Mouse (Mus musculus) forebrain, embryonic 15.5 days (tissue): ENCODE data around the gene Apbb2. TPM values are rescaled to one million over a fixed set of nuclear protein-coding genes. Genes with fewer than 3 reads are reported as not detected.
"Not testable (repeated sequence)": the region's sequence is repeated elsewhere in the genome, so short reads cannot be mapped to it uniquely, and the experiment has no call there.

Source experiments
- ATAC-seq: fragments of 200-750 bp; cut with Nextera tagmentation; replicated peaks from 2 replicates; pipeline ENCODE4 v1.8.0; 2017; ENCODE audit warnings: mild to moderate bottlenecking, moderate TSS enrichment, moderate library complexity
- H3K27ac ChIP-seq: fragments of 300-500 bp; sonication (generic); replicated peaks from 2 replicates; pipeline ENCODE4 v1.5.1; 2015; ENCODE audit warnings: mild to moderate bottlenecking, inconsistent platforms
- H3K27me3 ChIP-seq: fragments of 300-500 bp; sonication (generic); 2 replicates; pipeline ENCODE4 v1.6.1; 2015; ENCODE audit warnings: inconsistent platforms
- H3K36me3 ChIP-seq: fragments of 300-500 bp; sonication (generic); 2 replicates; pipeline ENCODE4 v1.6.1; 2015; ENCODE audit warnings: mild to moderate bottlenecking, inconsistent platforms
- H3K4me1 ChIP-seq: fragments of 300-500 bp; sonication (generic); 2 replicates; pipeline ENCODE4 v1.6.1; 2015; ENCODE audit warnings: inconsistent platforms
- H3K4me2 ChIP-seq: fragments of 300-500 bp; sonication (generic); replicated peaks from 2 replicates; pipeline ENCODE4 v1.6.1; 2015; ENCODE audit warnings: mild to moderate bottlenecking, inconsistent platforms
- H3K4me3 ChIP-seq: fragments of 300-500 bp; sonication (generic); 2 replicates; pipeline ENCODE4 v1.5.1; 2015; ENCODE audit warnings: mild to moderate bottlenecking, inconsistent platforms
- H3K9ac ChIP-seq: fragments of 300-500 bp; sonication (generic); replicated peaks from 2 replicates; pipeline ENCODE4 v1.6.1; 2015; ENCODE audit warnings: mild to moderate bottlenecking, inconsistent platforms
- H3K9me3 ChIP-seq: fragments of 300-500 bp; sonication (generic); 2 replicates; pipeline ENCODE4 v1.6.1; 2016; ENCODE audit warnings: inconsistent platforms
- WGBS: fragments of 180-500 bp; shearing (Covaris S2); methylation state at CpG from one replicate; pipeline ENCODE4 v1.1.7; 2015; ENCODE audit warnings: mixed read lengths; 5-methylcytosine and 5-hydroxymethylcytosine counted together
- polyA plus RNA-seq: library from polyadenylated mRNA; unstranded; fragments of >200 nt; fragmentation: Nextera tagmentation; extraction: Ambion mirVana; gene quantifications from 2 replicates; pipeline ENCODE4 v1.2.1, GENCODE M21; 2015

The Apbb2 gene
- polyA plus RNA-seq, 1 experiment from 2014 or later, result 85.8 TPM

DNA sequence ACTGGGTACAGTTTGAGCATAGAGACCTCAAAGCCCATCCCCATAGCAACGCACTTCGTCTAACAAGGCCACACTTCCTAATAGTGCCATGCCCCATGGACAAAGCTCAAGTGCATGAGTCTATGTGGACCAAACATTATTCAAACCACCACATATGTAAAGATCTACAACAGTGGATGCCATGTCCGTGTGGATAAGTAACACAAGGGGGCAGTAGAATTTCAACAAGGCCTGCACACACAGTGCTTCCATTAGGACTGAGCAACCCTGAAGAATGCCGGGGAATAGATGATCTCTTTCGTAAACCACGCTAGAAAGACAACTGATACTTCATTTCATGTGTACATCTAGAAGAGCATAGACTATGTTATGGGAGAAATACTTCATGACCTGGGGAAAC lies 337.8 kb downstream of the Apbb2 start:
- Histone ChIP-seq H3K36me3 (no peaks in the 10 kb centered on the region), H3K4me3 (no peak overlapping the region), H3K4me2 (no peak overlapping the region), H3K9me3 (no peaks in the 10 kb centered on the region), H3K27me3 (no peaks in the 10 kb centered on the region), H3K9ac (no peak overlapping the region), H3K27ac (no peak overlapping the region), H3K4me1 (no peaks in the 10 kb centered on the region)
- 82% methylated on average over 6 of the region's 6 CpGs for WGBS
- ATAC-seq, result no peak

DNA sequence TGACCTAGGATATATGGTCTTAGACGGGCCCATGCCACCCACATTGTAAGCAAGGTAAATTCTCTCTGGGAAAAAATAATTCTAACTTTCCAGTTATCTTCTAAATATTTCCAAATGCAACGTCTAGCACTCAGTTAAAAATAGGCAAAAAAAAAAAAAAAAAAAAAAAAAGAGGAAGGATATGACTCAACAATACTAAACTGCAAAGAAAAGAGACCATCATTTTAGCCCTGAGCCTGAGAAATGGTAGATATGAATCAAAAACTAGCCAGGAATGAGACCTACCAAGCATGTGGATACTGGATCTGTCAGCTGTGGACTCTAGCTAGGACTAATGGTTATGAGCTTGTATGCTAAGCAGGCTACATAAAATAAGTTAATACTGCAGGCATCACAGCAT lies 338.9 kb downstream of the Apbb2 start:
- Histone ChIP-seq H3K27me3 (no peaks in the 10 kb centered on the region), H3K9me3 (no peaks in the 10 kb centered on the region), H3K4me3 (no peak overlapping the region), H3K36me3 (no peaks in the 10 kb centered on the region), H3K4me2 (no peak overlapping the region), H3K27ac (no peak overlapping the region), H3K9ac (no peak overlapping the region), H3K4me1 (no peaks in the 10 kb centered on the region)
- 83% methylated on average over 2 of the region's 2 CpGs for WGBS
- ATAC-seq, result no peak

DNA sequence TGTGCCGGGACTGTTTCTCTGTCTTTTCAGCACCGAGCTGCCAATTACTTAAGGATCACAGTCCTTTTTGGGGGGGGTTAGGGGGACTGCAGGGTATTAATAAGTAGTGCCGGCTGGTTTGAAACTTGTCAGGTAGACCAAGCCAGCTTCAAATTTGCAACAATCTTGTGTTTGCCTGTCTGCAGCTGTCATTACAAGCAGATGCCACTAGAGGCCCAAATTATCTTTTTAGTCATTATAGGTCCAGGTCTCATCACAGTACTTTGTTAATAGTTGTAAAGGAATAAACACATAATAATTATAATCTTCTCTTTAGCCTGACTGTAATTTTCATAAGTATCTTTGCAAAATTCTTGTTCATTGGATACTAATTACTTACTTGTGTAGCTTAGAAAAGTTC lies 344.2 kb downstream of the Apbb2 start:
- Histone ChIP-seq H3K36me3 (no peaks in the 10 kb centered on the region), H3K27ac (no peak overlapping the region), H3K4me3 (no peak overlapping the region), H3K9me3 (no peaks in the 10 kb centered on the region), H3K4me1 (no peaks in the 10 kb centered on the region), H3K9ac (no peak overlapping the region), H3K4me2 (no peak overlapping the region), H3K27me3 (no peaks in the 10 kb centered on the region)
- 52% methylated on average over 3 of the region's 3 CpGs for WGBS
- no peak for ATAC-seq

DNA sequence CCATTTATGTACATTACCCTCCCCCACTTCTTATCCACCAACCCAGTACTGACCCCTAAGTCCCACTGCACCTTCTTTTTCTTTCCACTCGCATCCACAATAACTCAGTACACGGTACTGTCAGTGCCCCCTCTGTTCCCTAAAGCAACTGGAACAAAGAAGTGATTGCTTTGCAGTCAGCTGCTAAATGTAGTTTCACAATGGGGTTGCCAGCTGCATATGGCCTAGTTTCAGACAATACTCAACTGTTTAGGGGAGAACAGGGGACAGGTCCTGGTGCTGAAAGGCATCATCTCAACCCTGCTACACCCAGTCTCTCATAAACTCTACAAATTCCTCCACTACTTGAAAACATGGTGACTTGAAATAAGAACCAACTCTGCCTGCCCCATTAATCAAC lies 347.4 kb downstream of the Apbb2 start:
- Histone ChIP-seq H3K27me3 (no peaks in the 10 kb centered on the region), H3K4me3 (no peak overlapping the region), H3K9me3 (no peaks in the 10 kb centered on the region), H3K4me2 (no peak overlapping the region), H3K9ac (no peak overlapping the region), H3K27ac (no peak overlapping the region), H3K4me1 (no peaks in the 10 kb centered on the region), H3K36me3 (no peaks in the 10 kb centered on the region)
- 63% methylated on average over 2 of the region's 2 CpGs for WGBS
- no peak for ATAC-seq

DNA sequence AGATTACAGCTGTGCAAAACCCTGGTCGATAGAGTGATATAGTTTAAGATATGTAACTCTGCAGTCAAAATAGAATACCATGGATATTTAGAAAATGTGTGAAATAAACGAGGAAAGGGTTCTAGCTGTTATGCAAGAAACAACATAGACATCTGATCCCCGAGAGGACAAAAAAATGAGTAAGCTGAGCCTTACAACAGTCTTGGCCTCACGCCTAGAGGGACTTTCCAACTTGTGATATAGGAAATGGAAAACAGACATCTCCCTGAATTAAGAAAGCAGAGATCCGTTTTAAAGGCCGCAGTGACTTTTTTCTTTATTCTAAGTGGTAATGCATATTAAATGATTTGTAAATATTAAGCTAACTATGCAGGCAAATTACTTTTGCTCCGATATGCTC lies 349.0 kb downstream of the Apbb2 start:
- Histone ChIP-seq H3K4me3 (no peak overlapping the region), H3K4me2 (no peak overlapping the region), H3K4me1 (no peaks in the 10 kb centered on the region), H3K27ac (no peak overlapping the region), H3K36me3 (no peaks in the 10 kb centered on the region), H3K9ac (no peak overlapping the region), H3K27me3 (no peaks in the 10 kb centered on the region), H3K9me3 (no peaks in the 10 kb centered on the region)
- 85% methylated on average over 7 of the region's 7 CpGs for WGBS
- no peak for ATAC-seq

DNA sequence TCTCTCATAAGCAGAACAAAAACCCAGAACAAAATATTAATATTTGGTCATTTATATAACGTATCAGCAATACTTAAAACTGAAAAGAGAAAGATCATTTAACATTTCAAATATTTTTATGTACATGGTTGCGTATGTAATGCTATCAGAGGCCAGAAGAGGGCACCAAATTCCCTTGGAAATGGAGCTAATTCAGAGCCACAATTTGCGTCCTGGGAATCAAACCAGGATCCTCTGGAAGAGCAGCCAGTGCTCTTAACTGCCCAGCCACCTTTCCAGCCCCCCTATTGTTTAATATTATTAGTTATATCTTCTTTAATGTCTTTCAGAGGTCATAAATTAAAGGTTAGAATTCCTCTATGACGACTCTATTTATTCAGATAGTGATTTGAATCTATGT lies 355.2 kb downstream of the Apbb2 start:
- H3K27me3 ChIP-seq, result no peaks in the 10 kb centered on the region
- H3K36me3 ChIP-seq, result no peaks in the 10 kb centered on the region
- no peak overlapping the region for H3K4me2 ChIP-seq
- H3K4me3 ChIP-seq, result no peak overlapping the region
- peaks cover 3% of the 10 kb centered on the region; the same call in 1 of the 2 replicates for H3K4me1 ChIP-seq
- no peak overlapping the region for H3K9ac ChIP-seq
- H3K27ac ChIP-seq, result no peak overlapping the region
- no peaks in the 10 kb centered on the region for H3K9me3 ChIP-seq
- no peak for ATAC-seq
- WGBS, result 36% methylated on average over 4 of the region's 4 CpGs

DNA sequence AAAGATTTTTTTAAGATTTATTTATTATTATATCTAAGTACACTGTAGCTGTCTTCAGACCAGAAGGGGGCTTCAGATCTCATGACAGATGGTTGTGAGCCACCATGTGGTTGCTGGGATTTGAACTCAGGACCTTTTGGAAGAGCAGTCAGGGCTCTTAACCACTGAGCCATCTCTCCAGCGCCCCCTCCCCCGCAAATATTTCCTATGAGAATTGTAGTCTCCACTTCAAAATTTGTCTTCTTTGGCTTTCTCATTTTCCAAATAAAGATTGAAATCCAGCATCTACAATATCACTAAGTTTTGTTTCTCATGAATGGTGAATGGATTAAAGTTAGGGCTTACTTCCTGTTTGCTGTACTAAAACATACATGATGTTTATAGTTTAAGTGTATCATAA lies 356.1 kb downstream of the Apbb2 start:
- ATAC-seq, result no peak
- H3K4me2 ChIP-seq, result no peak overlapping the region

DNA sequence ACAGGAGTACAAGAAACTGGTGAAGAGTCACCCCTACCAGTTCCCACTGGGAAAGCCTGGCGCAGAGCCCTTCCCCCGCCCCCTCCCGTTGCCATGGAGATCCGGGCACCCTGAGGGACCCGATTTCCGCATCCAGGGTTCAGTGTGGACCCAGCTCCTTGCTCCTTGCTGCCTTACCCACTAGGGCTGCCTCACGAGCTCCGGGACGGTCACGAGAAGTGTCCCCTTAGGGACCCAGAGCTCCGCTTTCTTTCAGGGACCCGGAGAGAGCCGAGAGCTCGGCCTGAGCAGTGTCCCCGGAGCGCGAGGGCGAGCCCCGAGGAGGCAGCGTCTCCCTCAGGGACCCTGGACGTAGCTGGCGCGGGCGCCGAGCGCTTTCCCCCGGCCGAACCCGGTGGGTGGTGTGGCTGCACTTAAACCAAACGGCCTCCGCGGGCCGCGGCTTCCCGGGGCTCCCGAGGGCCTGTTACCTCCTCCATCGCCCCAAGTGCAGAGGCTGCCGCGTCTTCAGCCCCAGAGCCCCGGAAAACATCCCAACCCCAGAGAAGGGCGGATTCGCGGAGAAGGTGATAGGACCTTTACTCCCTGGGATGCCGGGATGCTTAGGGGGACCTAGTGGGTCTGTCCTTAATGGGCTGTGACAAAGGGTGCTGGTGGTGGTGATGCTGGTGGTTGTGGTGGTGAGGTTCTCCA lies 358.7 kb downstream of the Apbb2 start, which contains the start of gene Nsun7:
Gene Nsun7, plus strand, starts transcription at position 142 of the 693 bp plus-strand sequence.
- H3K27ac ChIP-seq, result peak within 1 kb of the TSS; percentile 64
- H3K9ac ChIP-seq, result peak within 1 kb of the TSS; percentile 82
- H3K27me3 ChIP-seq, result no peaks in the 10 kb centered on the region
- no peaks in the 10 kb centered on the region for H3K36me3 ChIP-seq
- peak; percentile 94 for ATAC-seq
- WGBS, result under 1% methylated on average over 44 of the region's 44 CpGs
- peak within 1 kb of the TSS; percentile 88 for H3K4me2 ChIP-seq
- peak within 1 kb of the TSS; percentile 66 for H3K4me3 ChIP-seq
- peaks cover 3% of the 10 kb centered on the region; the same call in 1 of the 2 replicates for H3K4me1 ChIP-seq
- no peaks in the 10 kb centered on the region for H3K9me3 ChIP-seq

More for the DNA sequence above, 356.1 kb downstream of the Apbb2 start:
- no peaks in the 10 kb centered on the region for H3K27me3 ChIP-seq
- H3K9ac ChIP-seq, result no peak overlapping the region
- no peak overlapping the region for H3K4me3 ChIP-seq
- WGBS, result 76% methylated on average over 2 of the region's 2 CpGs
- H3K36me3 ChIP-seq, result no peaks in the 10 kb centered on the region
- H3K27ac ChIP-seq, result no peak overlapping the region
- H3K9me3 ChIP-seq, result no peaks in the 10 kb centered on the region
- peaks cover 3% of the 10 kb centered on the region; the same call in 1 of the 2 replicates for H3K4me1 ChIP-seq

DNA sequence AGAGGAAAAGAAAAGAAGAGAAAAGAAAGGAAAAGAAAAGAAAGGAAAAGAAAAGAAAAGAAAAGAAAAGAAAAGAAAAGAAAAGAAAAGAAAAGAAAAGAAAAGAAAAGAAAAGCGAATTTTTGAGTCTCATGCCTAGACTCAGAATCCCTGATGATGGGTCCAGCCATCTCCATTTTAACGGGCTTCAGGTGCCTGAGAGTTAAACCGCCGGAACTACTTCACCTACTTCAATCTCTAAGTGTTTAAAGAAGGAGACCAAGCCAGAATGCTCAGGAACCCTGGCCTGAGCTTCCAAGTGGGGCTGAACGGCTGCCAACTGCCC lies 359.2 kb downstream of the Apbb2 start:
- Histone ChIP-seq H3K4me3 (peak overlapping the region; percentile 66), H3K27ac (peak overlapping the region; percentile 64; the same call in 1 of the 2 replicates), H3K9ac (peak overlapping the region; percentile 82), H3K4me2 (peak overlapping the region; percentile 88)
- not testable (repeated sequence) for H3K9me3 ChIP-seq, ATAC-seq, H3K4me1 ChIP-seq, H3K36me3 ChIP-seq, H3K27me3 ChIP-seq
- 1% methylated on average over 5 of the region's 5 CpGs for WGBS

DNA sequence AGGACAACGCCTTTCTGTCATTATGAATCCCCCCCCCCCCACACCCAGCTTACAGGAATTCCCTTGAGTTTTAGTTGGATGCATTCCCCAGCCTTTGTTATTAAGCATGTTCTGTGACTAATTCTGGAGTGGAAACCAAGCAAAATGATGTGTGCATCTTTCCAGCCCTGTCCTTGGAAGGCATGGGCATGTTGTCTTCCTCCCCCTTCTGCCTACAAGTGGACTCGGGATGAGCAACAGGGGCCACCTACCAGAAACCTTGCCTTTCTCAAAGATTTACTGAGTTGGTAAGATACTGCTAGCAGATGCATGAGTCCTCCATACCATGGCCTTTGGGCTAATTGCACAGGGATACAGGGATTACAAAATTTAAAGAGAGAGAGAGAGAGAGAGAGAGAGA lies 359.6 kb downstream of the Apbb2 start:
- Histone ChIP-seq H3K9ac (no peak overlapping the region), H3K27me3 (no peaks in the 10 kb centered on the region), H3K36me3 (no peaks in the 10 kb centered on the region), H3K4me3 (no peak overlapping the region), H3K4me2 (no peak overlapping the region), H3K27ac (no peak overlapping the region), H3K4me1 (peaks cover 3% of the 10 kb centered on the region; the same call in 1 of the 2 replicates), H3K9me3 (no peaks in the 10 kb centered on the region)
- ATAC-seq, result no peak
- WGBS, result 57% methylated on average over 2 of the region's 2 CpGs

DNA sequence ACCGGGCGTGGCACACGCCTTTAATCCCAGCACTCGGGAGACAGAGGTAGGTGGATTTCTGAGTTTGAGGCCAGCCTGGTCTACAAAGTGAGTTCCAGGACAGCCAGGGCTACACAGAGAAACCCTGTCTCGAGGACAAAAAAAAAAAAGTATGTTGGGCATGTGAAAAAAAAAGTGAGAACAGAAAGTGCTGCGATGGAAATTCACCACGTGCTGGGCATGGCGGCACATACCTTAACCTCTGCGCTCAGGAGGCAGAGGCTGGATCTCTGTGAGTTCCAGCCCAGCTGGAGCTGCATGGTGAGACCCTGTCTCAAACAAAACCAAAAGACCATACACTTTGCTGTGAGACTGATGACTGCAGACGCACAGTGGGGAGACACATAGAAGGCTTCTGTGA lies 363.5 kb downstream of the Apbb2 start:
- H3K4me1 ChIP-seq, result peaks cover 3% of the 10 kb centered on the region; the same call in 1 of the 2 replicates
- no peaks in the 10 kb centered on the region for H3K36me3 ChIP-seq
- 90% methylated on average over 10 of the region's 10 CpGs for WGBS
- H3K9ac ChIP-seq, result no peak overlapping the region
- no peaks in the 10 kb centered on the region for H3K9me3 ChIP-seq
- no peak for ATAC-seq
- no peak overlapping the region for H3K27ac ChIP-seq
- no peak overlapping the region for H3K4me3 ChIP-seq
- no peak overlapping the region for H3K4me2 ChIP-seq
- H3K27me3 ChIP-seq, result no peaks in the 10 kb centered on the region

DNA sequence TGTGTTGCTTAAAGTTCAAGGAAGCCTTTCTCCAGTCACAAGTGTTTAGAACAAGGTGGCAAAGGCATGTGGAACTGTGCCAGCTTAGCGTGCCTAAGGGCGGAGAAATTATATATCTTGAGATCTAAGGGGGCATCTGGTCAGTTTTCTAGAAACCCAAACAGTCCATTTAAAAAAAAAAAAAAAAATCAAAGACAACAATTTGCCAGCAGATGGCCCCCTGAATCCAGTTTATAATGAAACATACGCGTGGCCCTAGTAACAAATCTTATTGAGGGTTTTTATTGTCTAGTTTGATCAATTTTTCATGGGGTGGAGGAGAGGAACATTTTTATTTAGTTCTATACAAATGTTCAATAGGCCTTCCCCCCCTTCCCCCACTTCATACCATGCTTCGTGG lies 365.4 kb downstream of the Apbb2 start:
- 62% methylated on average over 5 of the region's 5 CpGs for WGBS
- H3K9me3 ChIP-seq, result no peaks in the 10 kb centered on the region
- H3K4me3 ChIP-seq, result no peak overlapping the region
- no peak overlapping the region for H3K27ac ChIP-seq
- H3K4me2 ChIP-seq, result no peak overlapping the region
- H3K9ac ChIP-seq, result no peak overlapping the region
- no peaks in the 10 kb centered on the region for H3K36me3 ChIP-seq
- no peaks in the 10 kb centered on the region for H3K4me1 ChIP-seq
- ATAC-seq, result no peak
- H3K27me3 ChIP-seq, result no peaks in the 10 kb centered on the region
